Mouse (Mus musculus) 3T3-L1 (cell line): Measurements from ENCODE around the gene Cacnb4.

Experiments used
- DNase-seq: peaks from one replicate; pipeline ENCODE4 v3.0.0-alpha.2; 2015; ENCODE audit warnings: low read depth, low spot score

The Cacnb4 gene

GRCm38 (mm10) chr2:52647255-52647998 is 29.2 kb downstream of the Cacnb4 start:
- no peak for DNase-seq

- DNase-seq: no peak
These were observed 33.0 kb downstream of the Cacnb4 start for GRCm38 (mm10) chr2:52643657-52644056.

GRCm38 (mm10) chr2:52639530-52639875 is 37.1 kb downstream of the Cacnb4 start:
- DNase-seq: no peak

- no peak for DNase-seq
These were observed 37.6 kb downstream of the Cacnb4 start for GRCm38 (mm10) chr2:52638857-52639529.

- DNase-seq: no peak
These were observed 38.4 kb downstream of the Cacnb4 start for GRCm38 (mm10) chr2:52638226-52638625.

- DNase-seq: no peak
These were observed 40.6 kb downstream of the Cacnb4 start for GRCm38 (mm10) chr2:52636051-52636450.

- DNase-seq: no peak
These were observed 41.3 kb downstream of the Cacnb4 start for GRCm38 (mm10) chr2:52635358-52635757.

GRCm38 (mm10) chr2:52632880-52633279 is 43.8 kb downstream of the Cacnb4 start:
- DNase-seq: peak; percentile 72

GRCm38 (mm10) chr2:52628186-52628585 is 48.4 kb downstream of the Cacnb4 start:
- no peak for DNase-seq

GRCm38 (mm10) chr2:52626266-52626665 is 50.4 kb downstream of the Cacnb4 start:
- no peak for DNase-seq

- DNase-seq: no peak
These were observed 50.9 kb downstream of the Cacnb4 start for GRCm38 (mm10) chr2:52625731-52626130.

GRCm38 (mm10) chr2:52623921-52624404 is 52.7 kb downstream of the Cacnb4 start:
- DNase-seq: no peak

- DNase-seq: peak; percentile 77
These were observed 53.2 kb downstream of the Cacnb4 start for GRCm38 (mm10) chr2:52623461-52623860.

GRCm38 (mm10) chr2:52622616-52623015 is 54.0 kb downstream of the Cacnb4 start:
- peak; percentile 27 for DNase-seq

- DNase-seq: no peak
These were observed 57.1 kb downstream of the Cacnb4 start for GRCm38 (mm10) chr2:52619406-52619974.

- DNase-seq: no peak
These were observed 57.8 kb downstream of the Cacnb4 start for GRCm38 (mm10) chr2:52618804-52619203.

- DNase-seq: no peak
These were observed 61.2 kb downstream of the Cacnb4 start for GRCm38 (mm10) chr2:52615429-52615828.

GRCm38 (mm10) chr2:52613888-52614287 is 62.7 kb downstream of the Cacnb4 start:
- no peak for DNase-seq

- DNase-seq: no peak
These were observed 67.1 kb downstream of the Cacnb4 start for GRCm38 (mm10) chr2:52609486-52609885.

GRCm38 (mm10) chr2:52607857-52608485 is 68.7 kb downstream of the Cacnb4 start:
- no peak for DNase-seq

GRCm38 (mm10) chr2:52606331-52606730 is 70.3 kb downstream of the Cacnb4 start:
- DNase-seq: no peak

GRCm38 (mm10) chr2:52605321-52605720 is 71.3 kb downstream of the Cacnb4 start:
- peak; percentile 82 for DNase-seq
